Mouse (Mus musculus): ENCODE measurements around the gene Krt86. TPM values are rescaled to one million over a fixed set of nuclear protein-coding genes. Genes with fewer than 3 reads are reported as not detected.

Krt86 gene
- polyA plus RNA-seq (2017; shearing (Covaris generic)), result not detected

DNA sequence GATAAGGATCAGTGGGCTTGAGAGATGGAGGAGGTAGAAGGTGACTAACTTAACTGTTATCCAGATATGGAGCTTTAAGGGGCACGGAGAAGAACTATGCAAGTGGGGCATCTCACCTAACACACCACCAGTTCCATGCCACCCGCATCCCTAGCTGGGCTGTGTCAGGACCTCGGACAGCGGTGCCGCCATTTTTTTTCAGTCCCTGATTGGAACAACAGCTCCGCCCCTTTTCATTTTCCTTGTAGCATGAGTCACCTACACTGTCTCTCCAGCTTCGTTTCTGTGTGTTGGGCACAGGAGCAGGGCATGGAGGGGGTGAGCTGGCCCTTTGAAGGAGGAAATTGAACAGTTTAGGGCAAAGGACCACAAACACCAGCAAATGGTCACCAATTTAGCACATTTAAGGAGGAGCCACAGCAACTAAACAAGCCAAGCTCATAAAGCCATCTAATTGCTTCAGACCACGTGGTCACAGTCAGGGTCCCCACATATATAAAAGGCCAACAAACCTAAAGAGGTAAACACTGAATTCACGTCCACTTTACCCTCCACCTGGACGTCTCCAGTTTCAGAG lies at the start of gene Krt86:
Gene Krt86 (plus strand): TSS at position 527 of the 577 bp plus-strand sequence.

DNA sequence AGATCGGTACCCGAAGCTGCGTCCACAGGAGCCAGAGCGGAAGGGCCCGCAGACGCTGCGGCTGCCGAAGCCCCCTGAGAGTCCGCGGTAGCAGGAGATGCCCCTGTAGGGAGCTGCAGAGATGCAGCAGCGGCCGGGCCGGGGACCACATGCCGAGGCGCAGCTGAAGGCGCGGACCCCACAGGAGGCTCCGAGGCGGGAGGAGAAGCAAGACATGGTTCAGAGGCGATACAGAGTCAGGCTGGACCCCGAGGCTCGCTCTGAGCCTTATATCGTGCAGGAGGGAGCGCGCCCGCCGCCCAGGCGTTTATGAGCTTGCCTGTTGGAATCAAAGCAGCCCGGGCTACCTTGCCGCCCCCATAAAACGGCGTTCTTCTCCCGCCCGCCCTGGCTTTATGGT lies 34.7 kb upstream of the Krt86 start, which contains the start of gene Krt87:
Gene Krt87 (minus strand): TSS at position 250 of the 400 bp plus-strand sequence.

DNA sequence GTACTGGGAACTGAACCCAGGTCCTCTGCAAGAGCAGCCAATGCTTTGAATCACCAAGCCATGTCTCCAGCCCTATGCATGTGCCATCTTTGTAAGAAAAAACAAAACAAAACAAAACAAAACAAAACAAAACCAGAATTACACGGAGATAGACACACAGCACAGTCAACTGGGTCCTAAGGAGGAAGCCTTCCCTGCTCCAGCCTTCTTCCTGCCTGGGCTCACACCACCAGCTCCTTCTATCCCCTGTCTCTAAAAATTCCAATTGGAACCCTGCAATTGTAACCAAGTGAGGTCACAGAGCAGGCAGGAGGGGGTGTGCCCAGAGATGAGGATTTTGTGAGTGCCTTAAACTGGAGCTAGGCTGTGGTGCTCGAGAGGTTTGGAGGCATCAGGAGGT lies 25.8 kb upstream of the Krt86 start, which contains the start of gene Krt88:
Gene Krt88 (plus strand): TSS at position 301 of the 400 bp plus-strand sequence.

GRCm38 (mm10) chr15:101463651-101464050 lies 9.6 kb upstream of the Krt86 start, which contains the start of gene Krt81:
Gene Krt81, minus strand, starts transcription at chr15:101463751.

GRCm38 (mm10) chr15:101491431-101491830 lies 18.2 kb downstream of the Krt86 start, which contains the start of gene Krt83:
Gene Krt83, minus strand, starts transcription at chr15:101491512.

DNA sequence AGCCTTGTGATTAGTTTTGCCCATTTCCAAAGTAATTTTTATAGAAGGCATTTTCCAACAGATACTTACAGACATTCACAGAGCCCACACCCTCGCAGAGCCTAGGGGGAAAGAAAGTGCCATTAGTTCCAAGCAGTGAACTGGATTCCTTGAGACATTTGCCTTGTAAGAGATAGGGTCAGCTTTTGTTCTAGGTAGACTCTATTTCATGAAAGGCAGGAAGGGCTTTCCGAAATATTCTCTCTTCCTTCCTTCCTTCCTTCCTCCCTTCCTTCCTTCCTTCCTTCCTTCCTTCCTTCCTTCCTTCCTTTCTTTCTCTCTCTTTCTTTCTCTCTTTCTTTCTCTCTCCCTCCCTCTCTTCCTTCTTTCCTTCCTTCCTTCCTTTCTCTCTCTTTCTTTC lies 43.9 kb downstream of the Krt86 start, which contains the start of gene Gm49425:
Gene Gm49425 (minus strand): TSS at position 101 of the 400 bp plus-strand sequence.

Other genes starting within 250 kb of the Krt86 start
- 1 to 10 TPM; 5.9 to 9.2 TPM for gene Grasp, start 249.3 kb upstream of the Krt86 start, polyA plus RNA-seq (2017; shearing (Covaris generic))
- 100 to 1,000 TPM in 1 of 2 experiments, 10 to 100 TPM in 1; 49.0 to 128 TPM for gene Nr4a1, start 219.2 kb upstream of the Krt86 start, polyA plus RNA-seq (2017; shearing (Covaris generic))
- gene Atg101, start 189.2 kb upstream of the Krt86 start, polyA plus RNA-seq (2017; shearing (Covaris generic)), result 10 to 100 TPM; 58.6 to 65.0 TPM
- under 1 TPM in 1 of 2 experiments, not detected in 1; 0.50 TPM for gene 6030408B16Rik, start 180.3 kb upstream of the Krt86 start, polyA plus RNA-seq (2017; shearing (Covaris generic))
- gene Krt80, start 103.3 kb upstream of the Krt86 start, polyA plus RNA-seq (2017; shearing (Covaris generic)), result 1 to 10 TPM in 1 of 2 experiments, under 1 TPM in 1; 0.66 to 1.2 TPM
- under 1 TPM in 1 of 2 experiments, not detected in 1; 0.29 TPM for gene Krt7, start 62.4 kb upstream of the Krt86 start, polyA plus RNA-seq (2017; shearing (Covaris generic))
- under 1 TPM in 1 of 2 experiments, not detected in 1; 0.38 TPM for gene Krt87, start 34.7 kb upstream of the Krt86 start, polyA plus RNA-seq (2017; shearing (Covaris generic))
- gene Krt88, start 25.7 kb upstream of the Krt86 start, polyA plus RNA-seq (2017; shearing (Covaris generic)), result not detected
- under 1 TPM in 1 of 2 experiments, not detected in 1; 0.10 TPM for gene Krt81, start 9.7 kb upstream of the Krt86 start, polyA plus RNA-seq (2017; shearing (Covaris generic))
- 1 to 10 TPM in 1 of 2 experiments, under 1 TPM in 1; 0.32 to 2.3 TPM for gene Krt83, start 18.0 kb downstream of the Krt86 start, polyA plus RNA-seq (2017; shearing (Covaris generic))
- not detected for gene Gm49425, start 43.8 kb downstream of the Krt86 start, polyA plus RNA-seq (2017; shearing (Covaris generic))
- gene Krt84, start 59.3 kb downstream of the Krt86 start, polyA plus RNA-seq (2017; shearing (Covaris generic)), result under 1 TPM in 1 of 2 experiments, not detected in 1; 0.15 TPM
- under 1 TPM in 1 of 2 experiments, not detected in 1; 0.09 TPM for gene Krt82, start 77.2 kb downstream of the Krt86 start, polyA plus RNA-seq (2017; shearing (Covaris generic))
- under 1 TPM in 1 of 2 experiments, not detected in 1; 0.06 TPM for gene Krt90, start 89.5 kb downstream of the Krt86 start, polyA plus RNA-seq (2017; shearing (Covaris generic))
- gene Krt75, start 100.4 kb downstream of the Krt86 start, polyA plus RNA-seq (2017; shearing (Covaris generic)), result under 1 TPM in 1 of 2 experiments, not detected in 1; 0.14 TPM
- gene Gm5414, start 154.7 kb downstream of the Krt86 start, polyA plus RNA-seq (2017; shearing (Covaris generic)), result not detected
- not detected for gene Gm5478, start 173.9 kb downstream of the Krt86 start, polyA plus RNA-seq (2017; shearing (Covaris generic))
- under 1 TPM in 1 of 2 experiments, not detected in 1; 0.38 TPM for gene Krt6b, start 206.8 kb downstream of the Krt86 start, polyA plus RNA-seq (2017; shearing (Covaris generic))
- gene Krt6a, start 220.8 kb downstream of the Krt86 start, polyA plus RNA-seq (2017; shearing (Covaris generic)), result not detected
- not detected for gene Krt5, start 239.4 kb downstream of the Krt86 start, polyA plus RNA-seq (2017; shearing (Covaris generic))

Measured in activated CD4-positive, CD25-positive, alpha-beta regulatory T cell (primary cell).